Mouse (Mus musculus) heart, embryonic 15.5 days (tissue): ENCODE results near the gene Gltpd2. TPM values are rescaled to one million over a fixed set of nuclear protein-coding genes. Genes with fewer than 3 reads are reported as not detected.
"Not testable (repeated sequence)": the region's sequence is repeated elsewhere in the genome, so short reads cannot be mapped to it uniquely, and the experiment has no call there.

ENCODE experiments used
- ATAC-seq: fragments of 200-750 bp; cut with Nextera tagmentation; replicated peaks from 2 replicates; pipeline ENCODE4 v1.8.0; 2017; ENCODE audit warnings: low read depth, moderate TSS enrichment; ENCODE audit not compliant: insufficient number of reproducible peaks, insufficient read depth, low FRiP score
- H3K27ac ChIP-seq: fragments of 300-500 bp; sonication (generic); 2 replicates; pipeline ENCODE4 v1.5.1; 2015; ENCODE audit warnings: mild to moderate bottlenecking, inconsistent platforms
- H3K27me3 ChIP-seq: fragments of 300-500 bp; sonication (generic); 2 replicates; pipeline ENCODE4 v1.6.1; 2015; ENCODE audit warnings: inconsistent platforms
- H3K36me3 ChIP-seq: fragments of 300-500 bp; sonication (generic); 2 replicates; pipeline ENCODE4 v1.6.1; 2015; ENCODE audit warnings: mild to moderate bottlenecking, inconsistent platforms
- H3K4me1 ChIP-seq: fragments of 300-500 bp; sonication (generic); replicated peaks from 2 replicates; pipeline ENCODE4 v1.6.1; 2015; ENCODE audit warnings: inconsistent platforms
- H3K4me2 ChIP-seq: fragments of 300-500 bp; sonication (generic); 2 replicates; pipeline ENCODE4 v1.6.1; 2015; ENCODE audit warnings: inconsistent platforms, mild to moderate bottlenecking, moderate library complexity
- H3K4me3 ChIP-seq: fragments of 300-500 bp; sonication (generic); 2 replicates; pipeline ENCODE4 v1.5.1; 2015; ENCODE audit warnings: mild to moderate bottlenecking, inconsistent platforms
- H3K9ac ChIP-seq: fragments of 300-500 bp; sonication (generic); 2 replicates; pipeline ENCODE4 v1.6.1; 2015; ENCODE audit warnings: mild to moderate bottlenecking, inconsistent platforms
- H3K9me3 ChIP-seq: fragments of 300-500 bp; sonication (generic); replicated peaks from 2 replicates; pipeline ENCODE4 v1.6.1; 2016; ENCODE audit warnings: inconsistent platforms
- WGBS: fragments of 180-500 bp; shearing (Covaris S2); methylation state at CpG from one replicate; pipeline ENCODE4 v1.1.7; 2015; ENCODE audit warnings: mixed read lengths; 5-methylcytosine and 5-hydroxymethylcytosine counted together
- polyA plus RNA-seq: library from polyadenylated mRNA; unstranded; fragments of >200 nt; fragmentation: Nextera tagmentation; extraction: Ambion mirVana; gene quantifications from 2 replicates; pipeline ENCODE4 v1.2.1, GENCODE M21; 2015

Gene Gltpd2
- polyA plus RNA-seq, 1 experiment from 2014 or later, result not detected

GRCm38 (mm10) chr11:70518436-70518835 is 560 bp upstream of the Gltpd2 start:
- ATAC-seq, result no peak
- no peak overlapping the region for H3K4me2 ChIP-seq
- H3K9ac ChIP-seq, result no peak overlapping the region
- peaks cover 15% of the 10 kb centered on the region for H3K4me1 ChIP-seq
- WGBS, result 71% methylated on average over 1 of the region's 1 CpGs
- H3K27me3 ChIP-seq, result no peaks in the 10 kb centered on the region; the same call in 1 of the 2 replicates
- no peaks in the 10 kb centered on the region for H3K36me3 ChIP-seq
- no peak overlapping the region for H3K4me3 ChIP-seq
- H3K27ac ChIP-seq, result no peak overlapping the region
- H3K9me3 ChIP-seq, result no peaks in the 10 kb centered on the region

GRCm38 (mm10) chr11:70520178-70520769 is 1.3 kb downstream of the Gltpd2 start:
- ATAC-seq, result peak; percentile 22; the same call in 1 of the 2 replicates
- Histone ChIP-seq H3K9ac (peak overlapping the region; percentile 62), H3K4me1 (peaks cover 15% of the 10 kb centered on the region), H3K4me3 (peak overlapping the region; percentile 46), H3K9me3 (no peaks in the 10 kb centered on the region), H3K36me3 (no peaks in the 10 kb centered on the region), H3K4me2 (peak overlapping the region; percentile 76), H3K27me3 (no peaks in the 10 kb centered on the region), H3K27ac (peak overlapping the region; percentile 70)
- 3% methylated on average over 41 of the region's 41 CpGs for WGBS

GRCm38 (mm10) chr11:70523306-70523989 is 4.5 kb downstream of the Gltpd2 start:
- H3K36me3 ChIP-seq, result peaks cover 21% of the 10 kb centered on the region
- not testable (repeated sequence) for H3K4me3 ChIP-seq, H3K27me3 ChIP-seq, H3K4me2 ChIP-seq, H3K9me3 ChIP-seq, H3K27ac ChIP-seq, H3K9ac ChIP-seq, ATAC-seq
- 87% methylated on average over 8 of the region's 8 CpGs for WGBS
- H3K4me1 ChIP-seq, result peaks cover 25% of the 10 kb centered on the region

- peaks cover 24% of the 10 kb centered on the region for H3K36me3 ChIP-seq
- peak overlapping the region; percentile 40 for H3K9ac ChIP-seq
- no peak; the same call in 1 of the 2 replicates for ATAC-seq
- peak overlapping the region; percentile 65 for H3K4me2 ChIP-seq
- H3K9me3 ChIP-seq, result no peaks in the 10 kb centered on the region
- no peak overlapping the region for H3K27ac ChIP-seq
- peak overlapping the region; percentile 83 for H3K4me3 ChIP-seq
- 5% methylated on average over 8 of the region's 8 CpGs for WGBS
- peaks cover 19% of the 10 kb centered on the region for H3K4me1 ChIP-seq
- H3K27me3 ChIP-seq, result no peaks in the 10 kb centered on the region
These were observed 5.8 kb downstream of the Gltpd2 start for GRCm38 (mm10) chr11:70524782-70525181.

- peak; percentile 96 for ATAC-seq
- Histone ChIP-seq H3K4me2 (peak within 1 kb of the TSS; percentile 79), H3K4me3 (peak within 1 kb of the TSS; percentile 83), H3K9ac (peak within 1 kb of the TSS; percentile 80), H3K27ac (peak within 1 kb of the TSS; percentile 56), H3K9me3 (no peaks in the 10 kb centered on the region), H3K27me3 (no peaks in the 10 kb centered on the region), H3K36me3 (peaks cover 24% of the 10 kb centered on the region), H3K4me1 (peaks cover 15% of the 10 kb centered on the region)
- under 1% methylated on average over 26 of the region's 26 CpGs for WGBS
These were observed 6.2 kb downstream of the Gltpd2 start, which contains the start of gene Psmb6 for GRCm38 (mm10) chr11:70525184-70525678. Gene Psmb6 (plus strand): TSS chr11:70525367.

GRCm38 (mm10) chr11:70525726-70526125 is 6.7 kb downstream of the Gltpd2 start:
- WGBS, result under 1% methylated on average over 12 of the region's 12 CpGs
- Histone ChIP-seq H3K4me3 (peak overlapping the region; percentile 83), H3K4me1 (peaks cover 10% of the 10 kb centered on the region), H3K4me2 (peak overlapping the region; percentile 79), H3K36me3 (peaks cover 24% of the 10 kb centered on the region), H3K9me3 (no peaks in the 10 kb centered on the region), H3K27ac (0 out of 2 replicates have a peak overlapping the region, but pooled peaks have one; percentile 56), H3K27me3 (no peaks in the 10 kb centered on the region), H3K9ac (peak overlapping the region; percentile 80)
- no peak for ATAC-seq

- ATAC-seq, result no peak
- Histone ChIP-seq H3K27ac (no peak overlapping the region), H3K9me3 (no peaks in the 10 kb centered on the region), H3K4me2 (peak overlapping the region; percentile 79), H3K9ac (peak overlapping the region; percentile 80), H3K27me3 (no peaks in the 10 kb centered on the region), H3K4me3 (peak overlapping the region; percentile 83), H3K4me1 (peaks cover 9% of the 10 kb centered on the region), H3K36me3 (peaks cover 24% of the 10 kb centered on the region)
- WGBS, result 84% methylated on average over 12 of the region's 12 CpGs
These were observed 7.2 kb downstream of the Gltpd2 start for GRCm38 (mm10) chr11:70526211-70526610.

GRCm38 (mm10) chr11:70528610-70529009 is 9.6 kb downstream of the Gltpd2 start:
- Histone ChIP-seq H3K9me3 (no peaks in the 10 kb centered on the region), H3K4me2 (no peak overlapping the region), H3K4me3 (no peak overlapping the region), H3K4me1 (peaks cover 9% of the 10 kb centered on the region), H3K36me3 (peaks cover 24% of the 10 kb centered on the region), H3K27me3 (no peaks in the 10 kb centered on the region), H3K27ac (no peak overlapping the region), H3K9ac (no peak overlapping the region)
- ATAC-seq, result no peak
- 82% methylated on average over 7 of the region's 7 CpGs for WGBS

GRCm38 (mm10) chr11:70531065-70531464 is 12.1 kb downstream of the Gltpd2 start:
- not testable (repeated sequence) for H3K4me2 ChIP-seq, ATAC-seq, H3K27me3 ChIP-seq, H3K27ac ChIP-seq, H3K9me3 ChIP-seq, H3K4me3 ChIP-seq, H3K9ac ChIP-seq, H3K4me1 ChIP-seq
- WGBS, result 77% methylated on average over 2 of the region's 2 CpGs
- peaks cover 24% of the 10 kb centered on the region for H3K36me3 ChIP-seq

- peaks cover 9% of the 10 kb centered on the region for H3K36me3 ChIP-seq
- no peak for ATAC-seq
- no peak within 1 kb of the TSS for H3K4me2 ChIP-seq
- 78% methylated on average over 6 of the region's 6 CpGs for WGBS
- no peaks in the 10 kb centered on the region for H3K27me3 ChIP-seq
- no peak within 1 kb of the TSS for H3K4me3 ChIP-seq
- no peak within 1 kb of the TSS for H3K27ac ChIP-seq
- H3K4me1 ChIP-seq, result no peaks in the 10 kb centered on the region
- H3K9ac ChIP-seq, result no peak within 1 kb of the TSS
- H3K9me3 ChIP-seq, result no peaks in the 10 kb centered on the region
These were observed 13.8 kb downstream of the Gltpd2 start, which contains the start of gene Gm40193 for GRCm38 (mm10) chr11:70532839-70533238. Gene Gm40193 (minus strand): TSS chr11:70532939.

GRCm38 (mm10) chr11:70539423-70539822 is 20.4 kb downstream of the Gltpd2 start:
- Histone ChIP-seq H3K4me3 (peak overlapping the region; percentile 83), H3K36me3 (no peaks in the 10 kb centered on the region), H3K4me1 (peaks cover 21% of the 10 kb centered on the region), H3K27ac (peak overlapping the region; percentile 83), H3K9ac (peak overlapping the region; percentile 77), H3K9me3 (no peaks in the 10 kb centered on the region), H3K4me2 (peak overlapping the region; percentile 83), H3K27me3 (no peaks in the 10 kb centered on the region)
- WGBS, result 14% methylated on average over 9 of the region's 9 CpGs
- ATAC-seq, result no peak
